Mouse (Mus musculus): ENCODE results near the gene Krt24.
"Not testable (repeated sequence)": the region's sequence is repeated elsewhere in the genome, so short reads cannot be mapped to it uniquely, and the experiment has no call there.

Krt24 gene

DNA sequence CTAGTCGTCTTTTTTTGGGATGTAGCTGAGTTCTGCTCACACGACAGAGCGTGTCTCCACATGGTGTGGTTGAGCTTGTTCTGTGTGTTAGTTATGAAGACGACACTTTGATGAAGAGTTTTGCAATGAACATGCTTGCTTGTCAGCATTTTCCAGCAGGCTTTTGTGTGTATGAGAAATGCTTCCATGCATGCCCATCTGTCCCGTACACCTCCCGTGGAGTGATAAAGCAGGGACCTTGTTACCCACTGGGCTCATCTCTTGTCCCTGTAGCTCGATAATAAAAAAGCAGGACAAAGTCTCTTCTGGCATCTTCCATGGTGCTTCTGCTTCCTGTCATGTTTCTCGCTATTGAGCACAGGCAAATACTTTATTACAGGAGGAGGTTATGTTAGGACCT, 32.4 kb downstream of the Krt24 start:
- DNase-seq (ENCODE audit: low spot score): no peak

DNA sequence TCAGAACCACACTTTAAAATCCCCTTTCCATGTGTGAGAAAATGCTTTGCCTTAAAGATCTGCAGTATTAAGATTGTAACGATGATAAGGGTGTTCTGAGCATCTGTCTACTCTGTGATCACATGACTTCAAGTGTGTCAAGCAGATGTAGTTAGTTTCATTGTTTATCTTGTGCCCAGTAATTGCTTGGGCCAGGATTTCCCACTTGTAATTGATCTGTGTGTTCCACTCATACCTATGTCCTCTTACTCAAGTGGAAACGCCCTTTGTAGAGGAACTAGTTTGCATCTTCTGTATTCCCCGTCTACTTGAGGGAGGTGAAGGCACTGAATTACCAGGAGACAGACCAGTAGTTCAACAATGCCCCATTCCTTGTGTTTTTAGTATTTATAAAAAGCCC, 34.4 kb downstream of the Krt24 start:
- no peak for DNase-seq (ENCODE audit: low spot score)

DNA sequence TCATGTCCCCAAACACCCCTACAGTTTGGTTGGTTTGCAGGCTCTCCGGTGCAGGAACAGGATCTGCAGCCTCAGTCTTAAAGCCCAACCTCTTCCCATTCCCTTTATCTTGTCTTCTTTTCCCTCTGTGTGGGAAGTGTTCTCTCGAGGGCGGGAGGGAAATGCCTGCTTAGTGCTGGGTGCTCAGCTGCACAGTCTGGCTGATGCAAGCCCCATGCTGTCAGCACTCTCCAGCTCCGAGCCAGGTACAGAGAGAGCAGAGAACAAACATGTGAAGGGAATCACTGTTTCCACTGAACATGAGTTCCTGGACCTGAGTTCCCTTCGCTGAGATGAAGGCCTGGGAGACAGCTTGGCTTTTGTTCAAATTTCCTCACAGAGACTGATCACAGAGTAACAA, 34.8 kb downstream of the Krt24 start:
- DNase-seq (ENCODE audit: low spot score): no peak

DNA sequence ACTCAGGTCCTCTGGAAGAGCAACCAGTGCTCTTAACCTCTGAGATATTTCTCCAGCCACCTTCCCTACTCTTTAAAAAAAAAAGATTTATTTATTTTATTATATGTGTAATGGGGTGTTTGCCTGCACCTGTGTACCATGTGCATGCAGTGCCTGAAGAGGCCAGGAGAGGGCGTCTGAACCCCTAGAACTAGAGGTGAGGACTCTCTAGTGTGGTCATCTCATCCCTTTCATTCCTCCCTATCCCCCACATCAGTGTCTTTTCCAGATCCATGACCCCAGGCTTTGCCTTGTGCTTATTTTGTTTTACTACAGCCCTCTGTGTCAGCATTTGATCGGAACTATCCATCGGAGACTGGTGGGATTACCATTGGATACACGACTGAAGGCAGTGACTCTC, 35.9 kb downstream of the Krt24 start:
- no peak for DNase-seq (ENCODE audit: low spot score)

DNA sequence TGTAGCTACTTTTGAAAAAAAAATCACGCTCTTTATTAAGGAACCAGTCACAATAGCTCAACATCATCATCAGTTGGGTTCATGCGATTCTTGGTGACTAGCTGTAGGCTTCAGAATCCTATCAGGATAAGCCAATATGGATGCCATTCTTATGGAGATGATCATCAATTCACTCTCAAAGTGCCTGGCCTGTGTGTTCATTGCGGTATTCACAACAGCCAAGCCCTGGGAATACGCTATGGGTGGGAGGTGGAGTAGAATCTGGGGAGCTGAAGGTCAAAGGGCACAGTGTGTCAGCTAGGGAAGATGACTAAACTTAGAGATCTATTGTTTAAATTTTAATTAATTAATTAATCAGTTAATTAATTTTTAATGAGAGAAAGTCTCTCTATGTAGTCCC, 37.1 kb downstream of the Krt24 start:
- no peak for DNase-seq (ENCODE audit: low spot score)

DNA sequence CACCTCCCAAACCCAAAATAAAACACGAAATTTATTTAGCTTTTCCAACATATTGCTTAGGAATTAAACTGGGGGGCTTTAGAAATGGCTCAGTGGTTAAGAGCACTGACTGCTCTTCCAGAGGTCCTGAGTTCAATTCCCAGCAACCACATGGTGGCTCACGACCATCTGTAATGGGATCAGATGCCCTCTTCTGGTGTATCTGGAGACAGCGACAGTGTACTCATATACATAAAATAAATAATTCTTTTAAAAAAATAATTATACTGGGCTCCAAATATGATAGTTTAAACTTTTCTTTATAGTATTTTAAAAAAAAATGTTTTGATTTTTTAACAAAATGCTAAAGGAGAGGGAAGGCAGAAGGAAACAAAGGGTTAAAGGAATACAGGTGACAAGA, 40.5 kb downstream of the Krt24 start:
- not testable (repeated sequence) for DNase-seq (ENCODE audit: low spot score)

DNA sequence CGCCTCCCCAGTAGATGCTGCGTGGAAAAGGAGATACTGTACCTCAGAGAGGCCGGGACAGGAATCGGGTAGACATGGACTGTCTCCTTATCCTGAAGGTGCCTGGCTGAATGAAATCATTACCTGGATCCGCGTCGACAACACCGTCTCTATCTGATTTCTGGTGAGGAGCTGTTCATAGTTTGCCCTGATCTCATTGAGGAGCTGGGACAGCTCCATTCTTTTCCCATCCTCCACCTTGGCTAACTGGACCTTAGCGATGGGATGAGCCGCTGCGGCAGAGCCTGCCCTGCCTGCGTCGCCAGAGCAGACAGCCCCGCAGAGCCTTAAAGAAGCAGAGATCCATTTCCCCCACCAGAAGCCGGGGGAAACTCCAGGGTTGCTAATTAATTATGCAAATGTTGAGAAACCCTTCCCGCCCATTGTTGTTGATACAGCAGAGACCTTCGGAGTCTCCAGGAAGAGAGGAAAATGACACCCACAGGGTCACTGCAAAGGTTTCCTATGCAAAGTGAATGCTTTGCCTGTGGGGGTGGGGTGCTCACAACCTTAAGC, 41.2 kb downstream of the Krt24 start, which contains the start of gene Krt222:
Krt222 (minus strand) TSS at position 266 of the 555 bp plus-strand sequence.
- no peak for DNase-seq (ENCODE audit: low spot score)

DNA sequence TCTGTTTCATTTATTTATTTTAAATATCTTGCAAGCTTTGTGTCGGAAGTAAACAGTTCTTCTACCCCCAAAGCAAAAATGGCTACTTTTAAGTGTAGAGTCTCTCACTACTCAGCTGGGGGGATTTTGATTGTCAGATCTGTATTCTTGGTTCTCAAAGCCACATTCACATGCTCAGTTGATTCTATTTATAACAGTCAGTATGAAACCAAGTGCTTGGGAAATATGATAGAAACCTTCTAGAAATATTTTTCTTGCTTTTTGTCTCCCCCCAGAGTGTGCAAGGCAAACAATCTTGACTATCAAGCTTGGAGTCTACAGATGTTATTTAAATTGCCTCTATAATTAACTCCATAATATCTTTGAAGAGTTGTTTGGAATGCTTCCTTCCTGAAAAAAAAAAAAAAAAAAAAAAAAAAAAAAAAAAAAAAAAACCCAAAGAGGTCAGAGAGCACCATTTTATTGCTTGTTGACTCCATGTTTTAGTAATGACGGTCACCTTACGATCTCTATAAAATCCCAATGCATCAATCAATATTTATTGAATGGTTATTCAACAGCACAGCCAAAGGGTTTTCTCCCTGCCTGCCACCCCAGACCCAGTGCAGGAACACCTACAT, 41.8 kb downstream of the Krt24 start:
- no peak for DNase-seq (ENCODE audit: low spot score)

DNA sequence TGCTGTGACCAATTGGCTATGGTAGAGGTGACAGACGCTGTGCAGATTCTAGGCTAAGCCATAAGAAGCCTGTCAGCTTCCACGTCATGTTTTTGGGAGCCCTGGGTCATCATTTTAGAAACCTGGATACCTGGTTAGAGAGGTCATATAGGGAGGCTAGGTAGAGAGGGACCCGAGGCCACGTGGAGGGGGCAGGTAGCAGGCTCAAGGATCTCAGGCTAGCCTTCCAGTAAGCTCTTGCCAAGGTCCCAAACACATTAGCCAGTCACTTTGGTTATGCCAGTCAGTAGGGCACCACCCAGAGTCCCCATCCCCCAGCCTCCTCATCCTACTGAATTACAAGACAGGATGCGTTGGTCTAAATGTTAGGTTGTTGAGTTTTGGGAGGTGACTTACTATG, 43.0 kb downstream of the Krt24 start:
- no peak for DNase-seq (ENCODE audit: low spot score)

DNA sequence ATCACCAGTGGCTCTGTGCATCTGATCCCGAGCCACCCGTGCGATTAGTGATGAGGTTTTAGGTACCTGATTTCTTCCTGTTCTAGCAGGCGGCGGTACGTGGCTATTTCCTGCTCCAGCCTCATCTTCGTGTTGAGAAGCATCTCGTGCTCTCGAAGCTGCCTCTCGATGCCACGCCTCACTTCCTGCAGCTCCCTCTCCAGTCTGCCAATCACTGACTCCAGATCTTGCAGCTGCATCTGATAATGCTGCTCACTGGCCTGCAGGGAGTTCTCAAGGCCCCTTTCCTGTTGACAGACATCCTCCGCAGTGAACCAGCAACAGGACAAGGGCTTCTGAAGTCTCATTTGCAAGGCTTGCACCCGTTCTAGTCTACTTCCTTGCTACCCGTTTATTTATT, 46.6 kb downstream of the Krt24 start:
- no peak for DNase-seq (ENCODE audit: low spot score)

DNA sequence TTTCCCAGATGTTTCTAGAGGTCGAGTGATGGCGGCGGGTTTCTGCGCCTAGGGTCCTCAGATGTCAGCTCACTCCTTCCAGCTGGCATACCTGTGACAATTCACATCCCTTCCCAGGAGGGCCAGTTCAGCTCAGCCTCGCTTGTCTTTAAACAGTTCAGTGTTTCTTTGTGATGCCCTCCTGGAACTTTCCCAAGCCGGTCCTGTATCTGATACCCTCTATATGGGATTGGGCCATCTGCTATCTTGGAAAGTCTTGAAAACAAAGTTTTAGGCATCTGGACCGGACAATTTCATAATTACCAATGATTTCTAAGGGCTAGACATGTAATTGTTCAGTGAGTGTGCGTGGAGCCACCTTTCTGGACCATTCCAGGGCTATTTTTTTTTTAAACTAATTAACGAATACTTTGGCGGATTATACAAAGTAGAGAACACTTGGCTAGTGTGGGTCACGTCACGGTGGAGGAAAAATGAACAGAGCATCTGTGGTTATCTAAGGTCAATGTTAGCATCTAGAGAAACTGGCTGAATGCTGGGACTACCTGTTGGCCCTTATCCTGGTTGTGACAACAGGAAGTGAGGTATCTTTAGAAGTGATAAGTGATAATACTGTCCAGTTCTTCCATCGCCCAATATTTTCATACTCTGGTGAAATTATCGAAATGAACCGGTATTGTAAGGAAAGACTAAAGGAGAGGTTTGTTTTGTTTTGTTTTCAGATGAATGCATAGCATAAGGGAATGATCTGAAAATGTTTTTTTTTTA, 53.8 kb downstream of the Krt24 start:
- no peak for DNase-seq (ENCODE audit: low spot score)

DNA sequence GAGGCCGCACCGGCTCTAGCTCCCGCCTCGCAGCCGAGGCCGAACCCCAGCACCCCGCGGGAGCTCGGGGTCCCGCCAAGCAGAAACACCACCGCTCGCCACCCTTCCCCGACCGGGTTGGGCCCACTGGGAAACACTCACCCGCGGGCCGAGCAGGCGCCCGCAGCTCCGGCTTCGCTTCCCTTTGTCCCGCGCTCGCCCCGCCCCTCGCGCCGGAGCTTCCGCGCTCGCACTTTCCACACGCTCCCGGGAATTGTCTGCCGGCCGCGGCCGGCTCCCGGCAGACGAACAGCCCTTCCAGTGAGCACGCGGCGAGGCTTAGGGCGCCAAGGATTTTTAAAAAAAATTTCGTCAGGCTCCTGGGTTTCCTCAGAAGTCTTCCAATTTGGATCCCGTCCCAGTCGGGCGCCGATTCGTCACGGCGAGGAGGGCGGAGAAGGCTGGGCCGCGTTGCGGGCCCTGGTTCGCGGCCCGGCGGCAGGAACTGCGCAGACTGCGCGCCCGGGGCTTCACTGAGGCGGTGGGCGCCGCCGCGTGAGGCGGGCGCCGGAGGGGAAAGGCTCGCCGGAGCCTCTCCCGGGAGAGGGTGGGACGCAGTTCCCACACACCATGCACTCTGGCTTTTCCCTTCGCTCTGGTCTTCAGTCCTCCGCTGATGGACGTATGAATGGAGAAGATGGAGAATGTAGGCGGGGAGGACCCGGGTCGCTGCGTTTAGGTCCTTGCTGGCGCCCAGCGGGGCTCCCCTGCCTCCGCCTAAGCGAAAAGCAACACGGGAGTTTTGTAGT, 54.6 kb downstream of the Krt24 start, which contains the start of gene Smarce1:
Smarce1 (minus strand) TSS at position 757 of the 788 bp plus-strand sequence.
- DNase-seq (ENCODE audit: low spot score): peak; percentile 87

All from adipocyte (in vitro differentiated cells).